Mouse (Mus musculus): Measurements from ENCODE around the gene Lcp2. TPM values are rescaled to one million over a fixed set of nuclear protein-coding genes. Genes with fewer than 3 reads are reported as not detected.

The Lcp2 gene
- polyA plus RNA-seq, 1 experiment from 2014 or later: 2.5 TPM

DNA sequence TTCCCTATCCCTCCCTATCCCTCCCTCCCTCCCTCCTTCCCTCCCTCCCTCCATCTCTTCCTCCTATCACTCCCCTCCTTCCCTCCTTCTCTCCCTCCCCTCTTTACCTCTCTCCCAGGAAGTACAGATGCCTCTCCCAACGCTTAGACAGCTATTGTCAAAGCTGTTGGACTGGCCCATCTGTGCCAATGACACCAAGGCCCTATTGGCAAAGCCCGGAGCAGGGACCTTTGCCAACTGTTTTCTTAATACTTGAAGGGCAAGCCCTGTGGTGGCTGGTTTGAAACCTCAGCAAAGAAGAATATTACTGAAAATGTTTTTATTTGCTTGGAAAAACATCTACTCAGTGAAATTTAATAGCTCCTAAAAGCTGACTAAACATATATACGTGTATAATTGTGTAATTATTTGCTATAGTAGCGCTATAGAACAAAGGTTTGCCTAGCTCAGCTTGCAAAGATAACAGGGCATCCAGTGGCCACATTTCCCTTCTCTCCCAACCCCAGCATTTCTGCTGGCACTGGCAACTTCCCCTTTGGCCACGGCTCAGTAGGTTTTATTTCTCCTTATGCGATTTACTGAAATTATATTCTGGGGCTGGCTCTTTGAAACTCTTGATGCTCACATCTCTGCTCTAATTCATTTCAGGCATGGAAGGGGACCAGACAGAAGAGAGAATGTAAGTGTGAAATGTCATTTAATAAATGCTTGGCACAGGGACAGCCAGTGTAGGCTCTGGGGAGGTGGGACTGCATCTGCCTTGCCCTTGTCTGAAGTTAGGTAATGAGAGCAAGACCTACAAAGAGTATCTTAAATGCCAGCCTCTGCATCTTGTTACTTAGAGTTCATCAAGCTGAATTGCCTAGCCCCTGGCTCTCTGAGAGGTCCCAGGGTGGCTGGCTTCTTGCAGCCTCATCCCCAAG lies 33.1 kb downstream of the Lcp2 start:
- no peak overlapping the region for H3K9ac ChIP-seq (replicated peaks; ENCODE audit: low read length)
- H3K4me1 ChIP-seq (ENCODE audit: insufficient read depth, low read length): no peaks in the 10 kb centered on the region
- no peak overlapping the region for H3K27ac ChIP-seq (ENCODE audit: low read length)
- no peaks in the 10 kb centered on the region for H3K9me3 ChIP-seq (ENCODE audit: low read length)
- no peak overlapping the region for H3K4me2 ChIP-seq (replicated peaks; ENCODE audit: low read depth, low read length)
- H3K27me3 ChIP-seq (ENCODE audit: insufficient read depth, low read length): no peaks in the 10 kb centered on the region
- no peak for ATAC-seq (ENCODE audit: low FRiP score, low TSS enrichment)
- 31% methylated on average over 6 of the region's 6 CpGs for WGBS
- H3K4me3 ChIP-seq (ENCODE audit: low read length): no peak overlapping the region
- H3K36me3 ChIP-seq (ENCODE audit: insufficient read depth, low read length): no peaks in the 10 kb centered on the region

DNA sequence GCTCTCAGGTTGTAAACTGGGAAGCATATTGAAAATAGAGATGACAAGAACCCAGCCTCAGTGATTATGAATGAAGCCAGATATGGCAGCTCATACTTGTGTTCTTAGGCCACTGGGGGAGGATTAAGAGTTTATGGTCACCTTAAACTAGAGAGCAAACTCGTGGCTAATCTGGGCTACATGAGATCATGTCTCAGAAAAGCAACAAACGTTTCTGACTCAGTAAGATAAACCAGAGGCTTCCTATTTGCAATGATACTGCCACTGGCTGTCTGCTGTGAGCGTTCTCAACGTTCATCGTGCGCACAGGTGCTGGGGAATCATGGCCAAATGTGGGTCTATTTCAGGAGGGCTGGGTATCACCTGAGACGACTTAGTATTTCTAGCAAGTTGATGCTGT lies 37.1 kb downstream of the Lcp2 start:
- no peak overlapping the region for H3K9ac ChIP-seq (replicated peaks; ENCODE audit: low read length)
- no peaks in the 10 kb centered on the region for H3K9me3 ChIP-seq (ENCODE audit: low read length)
- H3K4me1 ChIP-seq (ENCODE audit: insufficient read depth, low read length): no peaks in the 10 kb centered on the region
- no peak for ATAC-seq (ENCODE audit: low FRiP score, low TSS enrichment)
- H3K27ac ChIP-seq (ENCODE audit: low read length): no peak overlapping the region
- WGBS: 78% methylated on average over 7 of the region's 7 CpGs
- H3K4me2 ChIP-seq (replicated peaks; ENCODE audit: low read depth, low read length): no peak overlapping the region
- H3K36me3 ChIP-seq (ENCODE audit: insufficient read depth, low read length): no peaks in the 10 kb centered on the region
- H3K4me3 ChIP-seq (ENCODE audit: low read length): no peak overlapping the region
- no peaks in the 10 kb centered on the region for H3K27me3 ChIP-seq (ENCODE audit: insufficient read depth, low read length)

DNA sequence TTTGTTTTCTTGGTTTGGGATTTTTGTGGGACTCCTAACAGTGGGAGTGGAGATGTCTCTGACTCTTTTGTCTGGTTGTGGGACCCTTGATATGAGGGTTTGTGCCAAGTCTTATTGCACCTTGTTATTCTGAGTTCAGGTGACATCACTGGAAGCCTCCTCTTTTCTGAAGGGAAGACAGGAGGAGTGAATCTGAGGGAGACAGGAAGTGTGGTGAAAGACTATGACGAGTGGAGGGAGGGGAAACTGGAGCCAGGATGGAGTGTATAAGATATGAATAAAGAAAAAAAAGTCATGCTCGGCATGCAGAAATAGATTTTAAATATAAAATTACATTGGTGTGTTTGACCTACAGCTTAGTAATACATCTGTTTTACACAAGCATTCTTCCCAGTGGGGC lies 37.9 kb downstream of the Lcp2 start:
- Histone ChIP-seq H3K4me2 (replicated peaks; ENCODE audit: low read depth, low read length) (no peak overlapping the region), H3K9me3 (ENCODE audit: low read length) (no peaks in the 10 kb centered on the region), H3K4me1 (ENCODE audit: insufficient read depth, low read length) (no peaks in the 10 kb centered on the region), H3K4me3 (ENCODE audit: low read length) (no peak overlapping the region), H3K36me3 (ENCODE audit: insufficient read depth, low read length) (no peaks in the 10 kb centered on the region), H3K27ac (ENCODE audit: low read length) (no peak overlapping the region), H3K9ac (replicated peaks; ENCODE audit: low read length) (no peak overlapping the region), H3K27me3 (ENCODE audit: insufficient read depth, low read length) (no peaks in the 10 kb centered on the region)
- 44% methylated on average over 2 of the region's 2 CpGs for whole genome bisulfite sequencing
- no peak for ATAC-seq (ENCODE audit: low FRiP score, low TSS enrichment)

DNA sequence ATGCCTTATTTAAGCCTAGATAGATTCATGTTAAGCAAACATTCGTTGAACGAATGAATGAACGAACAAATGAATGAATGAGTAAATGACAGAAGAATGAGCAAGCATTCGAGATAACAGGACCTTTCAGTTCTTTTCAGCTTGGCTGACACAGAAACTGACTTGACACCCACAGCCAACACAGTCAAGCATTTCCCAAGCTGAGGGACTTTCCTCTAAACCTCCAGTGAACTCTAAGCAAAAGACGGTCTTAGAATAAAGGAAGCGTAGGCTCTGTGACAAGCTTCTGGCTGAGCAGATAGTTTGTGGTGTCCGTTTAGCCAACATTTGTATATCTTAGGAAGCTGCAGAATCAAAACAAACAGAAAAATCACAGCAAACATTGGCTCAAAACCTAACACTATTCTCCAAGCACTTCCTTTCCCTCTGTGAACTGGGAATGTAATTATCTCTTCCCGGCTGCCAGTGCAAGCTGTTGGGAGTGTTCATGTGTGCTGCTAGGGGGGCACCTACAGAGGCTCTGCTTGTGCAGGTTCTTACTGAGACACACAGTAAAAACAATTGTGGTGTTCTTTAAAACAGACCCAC lies 39.5 kb downstream of the Lcp2 start:
- Histone ChIP-seq H3K27me3 (ENCODE audit: insufficient read depth, low read length) (no peaks in the 10 kb centered on the region), H3K4me3 (ENCODE audit: low read length) (no peak overlapping the region), H3K9me3 (ENCODE audit: low read length) (no peaks in the 10 kb centered on the region), H3K4me1 (ENCODE audit: insufficient read depth, low read length) (no peaks in the 10 kb centered on the region), H3K9ac (replicated peaks; ENCODE audit: low read length) (no peak overlapping the region), H3K4me2 (replicated peaks; ENCODE audit: low read depth, low read length) (no peak overlapping the region), H3K36me3 (ENCODE audit: insufficient read depth, low read length) (no peaks in the 10 kb centered on the region), H3K27ac (ENCODE audit: low read length) (no peak overlapping the region)
- ATAC-seq (ENCODE audit: low FRiP score, low TSS enrichment): no peak
- WGBS: 81% methylated on average over 8 of the region's 8 CpGs

DNA sequence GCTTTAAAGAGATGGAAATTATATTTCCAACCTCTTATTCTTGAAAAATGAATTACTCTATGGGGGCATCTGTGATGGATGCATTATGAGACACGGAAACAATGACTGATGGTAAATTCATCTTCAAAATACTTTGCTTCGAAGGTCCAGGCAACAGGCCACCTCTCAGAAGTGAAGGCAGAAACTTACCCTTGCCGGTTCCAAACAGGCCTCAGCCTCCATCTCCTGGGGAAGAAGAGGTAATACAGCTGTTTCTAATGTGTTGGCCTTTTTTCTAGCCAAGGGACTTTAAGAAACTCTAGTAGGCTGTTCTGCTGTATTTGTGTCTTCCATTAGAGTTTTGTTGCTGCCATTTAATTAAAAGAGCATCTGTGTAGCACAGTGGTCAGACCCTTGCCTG lies 40.3 kb downstream of the Lcp2 start:
- H3K4me3 ChIP-seq (ENCODE audit: low read length): no peak overlapping the region
- no peak overlapping the region for H3K9ac ChIP-seq (replicated peaks; ENCODE audit: low read length)
- H3K9me3 ChIP-seq (ENCODE audit: low read length): no peaks in the 10 kb centered on the region
- WGBS: 73% methylated on average over 3 of the region's 3 CpGs
- H3K4me1 ChIP-seq (ENCODE audit: insufficient read depth, low read length): no peaks in the 10 kb centered on the region
- H3K4me2 ChIP-seq (replicated peaks; ENCODE audit: low read depth, low read length): no peak overlapping the region
- H3K36me3 ChIP-seq (ENCODE audit: insufficient read depth, low read length): no peaks in the 10 kb centered on the region
- H3K27ac ChIP-seq (ENCODE audit: low read length): no peak overlapping the region
- no peaks in the 10 kb centered on the region for H3K27me3 ChIP-seq (ENCODE audit: insufficient read depth, low read length)
- no peak for ATAC-seq (ENCODE audit: low FRiP score, low TSS enrichment)

DNA sequence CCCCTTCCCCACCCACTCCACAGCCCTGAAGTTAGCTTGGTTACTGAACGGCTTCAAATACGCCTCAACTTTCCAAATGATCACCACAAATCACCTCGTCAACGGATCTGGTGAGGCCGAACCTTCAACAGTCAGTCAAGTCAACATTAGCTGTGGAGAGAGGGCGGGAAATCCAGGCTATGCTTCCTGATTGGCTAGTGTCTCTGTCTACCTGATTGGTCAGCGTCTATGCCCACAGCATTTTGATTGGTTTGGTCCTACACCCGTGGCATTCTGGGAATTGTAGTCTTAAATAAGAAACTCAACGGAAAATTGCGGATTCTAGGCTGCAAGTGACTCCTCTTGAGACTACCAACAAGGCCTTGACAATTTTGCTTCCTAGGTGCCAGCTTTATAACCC lies 51.7 kb downstream of the Lcp2 start, which contains the start of gene 4930469K13Rik:
Gene 4930469K13Rik (minus strand): TSS at position 133 of the 400 bp plus-strand sequence.
- Histone ChIP-seq H3K4me2 (replicated peaks; ENCODE audit: low read depth, low read length) (no peak within 1 kb of the TSS), H3K27me3 (ENCODE audit: insufficient read depth, low read length) (no peaks in the 10 kb centered on the region), H3K9me3 (ENCODE audit: low read length) (no peaks in the 10 kb centered on the region), H3K36me3 (ENCODE audit: insufficient read depth, low read length) (no peaks in the 10 kb centered on the region), H3K9ac (replicated peaks; ENCODE audit: low read length) (no peak within 1 kb of the TSS), H3K4me3 (ENCODE audit: low read length) (no peak within 1 kb of the TSS), H3K27ac (ENCODE audit: low read length) (no peak within 1 kb of the TSS), H3K4me1 (ENCODE audit: insufficient read depth, low read length) (no peaks in the 10 kb centered on the region)
- WGBS: 78% methylated on average over 10 of the region's 10 CpGs
- ATAC-seq (ENCODE audit: low FRiP score, low TSS enrichment): no peak

DNA sequence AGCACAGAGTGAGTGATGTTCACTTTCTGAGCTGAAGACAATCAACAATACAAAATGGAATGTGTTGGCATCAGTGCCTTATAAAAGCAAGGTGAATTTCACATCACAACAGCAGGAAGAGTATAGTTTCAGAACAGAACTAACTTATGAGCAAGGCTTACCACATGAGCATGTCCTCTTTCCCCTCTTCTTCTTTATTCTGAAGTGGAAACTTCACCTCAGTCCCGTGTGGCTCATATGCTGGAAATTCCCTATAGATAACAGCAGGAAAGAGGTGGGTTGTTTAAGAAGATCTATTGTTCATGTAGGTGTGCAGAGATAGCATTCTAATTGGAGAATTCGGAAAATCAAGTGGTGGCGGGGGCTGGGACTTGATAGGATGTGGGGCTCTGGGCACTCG lies 55.1 kb downstream of the Lcp2 start:
- 84% methylated on average over 4 of the region's 4 CpGs for WGBS
- ATAC-seq (ENCODE audit: low FRiP score, low TSS enrichment): no peak
- no peaks in the 10 kb centered on the region for H3K9me3 ChIP-seq (ENCODE audit: low read length)
- H3K36me3 ChIP-seq (ENCODE audit: insufficient read depth, low read length): no peaks in the 10 kb centered on the region
- no peak overlapping the region for H3K27ac ChIP-seq (ENCODE audit: low read length)
- H3K9ac ChIP-seq (replicated peaks; ENCODE audit: low read length): no peak overlapping the region
- H3K27me3 ChIP-seq (ENCODE audit: insufficient read depth, low read length): no peaks in the 10 kb centered on the region
- H3K4me2 ChIP-seq (replicated peaks; ENCODE audit: low read depth, low read length): no peak overlapping the region
- no peaks in the 10 kb centered on the region for H3K4me1 ChIP-seq (ENCODE audit: insufficient read depth, low read length)
- no peak overlapping the region for H3K4me3 ChIP-seq (ENCODE audit: low read length)

DNA sequence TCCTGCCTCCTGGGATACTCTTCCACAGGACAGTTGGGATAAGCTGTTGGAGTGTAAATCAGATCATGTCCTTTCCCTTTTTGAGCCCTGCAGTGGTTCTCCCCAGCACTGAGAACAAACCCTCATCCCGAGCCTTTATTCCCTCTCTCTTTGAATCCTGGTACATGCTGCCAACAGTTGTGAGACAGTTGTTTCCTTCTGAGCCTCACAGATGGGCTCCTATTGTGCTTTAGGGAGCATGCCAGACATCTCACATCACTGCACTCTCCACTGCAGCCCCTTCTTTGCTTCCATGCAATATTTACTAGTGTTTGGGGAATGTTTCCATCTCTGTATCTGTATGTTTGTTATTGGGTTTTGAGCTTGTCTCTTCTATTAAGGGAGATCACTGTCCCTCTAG lies 58.2 kb downstream of the Lcp2 start:
- no peak overlapping the region for H3K9ac ChIP-seq (replicated peaks; ENCODE audit: low read length)
- WGBS: 50% methylated on average over 1 of the region's 1 CpGs
- no peak for ATAC-seq (ENCODE audit: low FRiP score, low TSS enrichment)

DNA sequence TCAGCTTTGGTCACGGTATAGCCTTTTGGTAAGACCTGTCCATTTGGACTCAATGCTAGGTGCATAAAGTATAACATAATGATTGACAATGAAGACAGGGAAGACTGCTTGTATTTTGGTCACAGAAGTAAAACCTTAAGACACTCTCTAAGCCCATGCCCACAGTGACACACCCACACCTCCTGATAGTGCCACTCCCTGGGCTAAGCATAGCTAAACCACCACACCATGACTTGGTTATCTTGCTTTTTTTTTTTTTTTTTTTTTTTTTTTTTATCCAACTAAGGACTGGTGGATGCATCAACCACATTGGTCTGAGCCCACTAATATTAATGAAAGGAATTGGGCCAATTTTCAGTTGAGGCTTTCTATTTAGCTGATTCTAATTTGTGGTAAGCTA lies 62.5 kb downstream of the Lcp2 start:
- H3K36me3 ChIP-seq (ENCODE audit: insufficient read depth, low read length): no peaks in the 10 kb centered on the region
- no peak overlapping the region for H3K9ac ChIP-seq (replicated peaks; ENCODE audit: low read length)
- H3K9me3 ChIP-seq (ENCODE audit: low read length): no peaks in the 10 kb centered on the region
- ATAC-seq (ENCODE audit: low FRiP score, low TSS enrichment): no peak
- WGBS: 94% methylated on average over 1 of the region's 1 CpGs
- no peak overlapping the region for H3K4me2 ChIP-seq (replicated peaks; ENCODE audit: low read depth, low read length)
- H3K4me3 ChIP-seq (ENCODE audit: low read length): no peak overlapping the region
- H3K4me1 ChIP-seq (ENCODE audit: insufficient read depth, low read length): no peaks in the 10 kb centered on the region
- no peak overlapping the region for H3K27ac ChIP-seq (ENCODE audit: low read length)
- no peaks in the 10 kb centered on the region for H3K27me3 ChIP-seq (ENCODE audit: insufficient read depth, low read length)

More for the DNA sequence above, 58.2 kb downstream of the Lcp2 start:
- no peak overlapping the region for H3K4me2 ChIP-seq (replicated peaks; ENCODE audit: low read depth, low read length)
- no peaks in the 10 kb centered on the region for H3K9me3 ChIP-seq (ENCODE audit: low read length)
- H3K4me1 ChIP-seq (ENCODE audit: insufficient read depth, low read length): no peaks in the 10 kb centered on the region
- H3K4me3 ChIP-seq (ENCODE audit: low read length): no peak overlapping the region
- H3K27ac ChIP-seq (ENCODE audit: low read length): no peak overlapping the region
- H3K36me3 ChIP-seq (ENCODE audit: insufficient read depth, low read length): no peaks in the 10 kb centered on the region
- no peaks in the 10 kb centered on the region for H3K27me3 ChIP-seq (ENCODE audit: insufficient read depth, low read length)

DNA sequence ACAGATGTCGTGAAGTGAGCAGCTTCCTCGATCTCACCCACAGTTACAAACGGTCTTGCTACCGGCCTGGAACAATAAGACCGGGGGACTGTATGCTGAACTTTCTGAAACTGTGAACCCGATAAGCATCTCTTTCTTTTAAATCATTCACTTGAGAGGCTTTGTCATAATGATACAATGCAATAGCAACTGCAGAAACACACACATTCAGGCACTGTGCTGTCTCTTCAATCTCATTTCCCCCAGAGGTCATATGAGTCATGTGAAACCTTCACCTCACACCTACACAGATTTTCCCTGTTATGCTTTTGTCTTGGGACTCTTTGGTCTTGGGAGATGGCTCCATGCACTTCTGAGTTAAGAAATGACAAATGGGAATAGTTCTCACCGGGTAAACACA lies 65.2 kb downstream of the Lcp2 start:
- no peak for ATAC-seq (ENCODE audit: low FRiP score, low TSS enrichment)
- Histone ChIP-seq H3K36me3 (ENCODE audit: insufficient read depth, low read length) (no peaks in the 10 kb centered on the region), H3K4me2 (replicated peaks; ENCODE audit: low read depth, low read length) (no peak overlapping the region), H3K27me3 (ENCODE audit: insufficient read depth, low read length) (no peaks in the 10 kb centered on the region), H3K27ac (ENCODE audit: low read length) (no peak overlapping the region), H3K4me3 (ENCODE audit: low read length) (no peak overlapping the region), H3K4me1 (ENCODE audit: insufficient read depth, low read length) (no peaks in the 10 kb centered on the region), H3K9me3 (ENCODE audit: low read length) (no peaks in the 10 kb centered on the region), H3K9ac (replicated peaks; ENCODE audit: low read length) (no peak overlapping the region)
- WGBS: 57% methylated on average over 7 of the region's 7 CpGs
